Mouse (Mus musculus): ENCODE results near the gene Higd1c. TPM values are rescaled to one million over a fixed set of nuclear protein-coding genes. Genes with fewer than 3 reads are reported as not detected.
"Not testable (repeated sequence)": the region's sequence is repeated elsewhere in the genome, so short reads cannot be mapped to it uniquely, and the experiment has no call there.

Gene Higd1c
- polyA plus RNA-seq (2015; fragmentation: Nextera tagmentation; extraction: Ambion mirVana), result not detected in 2 replicates

DNA sequence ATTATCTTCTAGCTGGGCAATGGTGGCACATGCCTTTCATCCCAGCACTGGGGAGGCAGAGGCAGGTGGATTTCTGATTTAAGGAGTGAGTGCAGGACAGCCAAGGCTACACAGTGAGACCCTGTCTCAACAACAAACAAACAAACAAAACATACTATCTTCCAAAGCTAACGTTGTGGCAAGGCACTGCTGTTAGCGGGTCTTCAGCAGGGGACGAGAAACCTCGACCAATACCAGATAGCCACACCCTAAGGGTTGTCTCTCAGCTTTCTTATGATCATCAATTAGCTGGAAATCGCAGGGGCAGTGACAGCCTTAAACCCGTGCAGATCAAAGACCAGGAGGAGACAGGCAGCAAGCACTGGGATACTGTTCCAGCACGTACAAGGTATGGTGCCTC is at the start of gene Higd1c:
Higd1c (plus strand) TSS at position 301 of the 400 bp plus-strand sequence.
- Histone ChIP-seq H3K4me3 (replicated peaks; ENCODE audit: low read length) (no peak within 1 kb of the TSS), H3K4me2 (ENCODE audit: low read depth, low read length) (no peak within 1 kb of the TSS), H3K9me3 (replicated peaks; ENCODE audit: control insufficient read depth, low read length) (no peaks in the 10 kb centered on the region), H3K4me1 (ENCODE audit: control insufficient read depth, insufficient read depth, low read length) (no peaks in the 10 kb centered on the region), H3K27me3 (ENCODE audit: control insufficient read depth, insufficient read depth, low read length) (no peaks in the 10 kb centered on the region), H3K27ac (ENCODE audit: low read length) (no peak within 1 kb of the TSS), H3K36me3 (ENCODE audit: control insufficient read depth, insufficient read depth, low read length) (no peaks in the 10 kb centered on the region), H3K9ac (ENCODE audit: low read length) (no peak within 1 kb of the TSS)
- no peak for ATAC-seq (ENCODE audit: insufficient read depth, low FRiP score)
- 52% methylated on average over 7 of the region's 7 CpGs for WGBS

DNA sequence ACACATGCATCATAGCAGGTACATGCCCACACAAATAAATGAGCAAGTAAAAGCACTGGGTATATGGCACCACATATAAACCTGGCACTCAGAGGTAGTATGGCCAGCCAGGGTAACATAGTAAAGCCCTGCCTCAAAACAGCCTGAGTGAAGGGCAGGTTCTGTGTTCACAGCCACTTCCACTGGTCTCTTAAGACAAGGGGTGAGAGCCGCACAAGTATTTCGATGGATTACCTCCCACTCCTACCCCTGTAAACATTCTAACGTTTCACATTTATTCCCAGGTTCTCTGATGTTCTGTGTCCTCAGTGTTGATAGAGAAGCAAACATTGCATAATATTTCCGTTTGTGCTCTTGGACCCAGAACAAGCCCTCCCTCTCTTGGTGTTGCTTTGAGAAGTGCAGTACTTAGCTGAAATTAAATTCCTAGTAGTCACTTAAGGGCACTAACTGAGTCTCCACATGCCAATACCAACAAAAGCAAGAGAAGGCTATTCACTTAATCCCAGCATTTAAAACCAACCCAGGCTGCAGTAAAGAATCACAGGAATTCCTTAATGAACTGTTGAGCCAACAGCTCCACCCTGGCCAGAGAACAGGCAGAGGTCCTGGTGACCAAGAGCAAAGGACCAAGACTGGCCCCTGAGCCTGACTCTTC is 46.2 kb upstream of the Higd1c start:
- 30% methylated on average over 4 of the region's 4 CpGs for WGBS
- not testable (repeated sequence) for H3K4me2 ChIP-seq (ENCODE audit: low read depth, low read length); H3K9me3 ChIP-seq (replicated peaks; ENCODE audit: control insufficient read depth, low read length); H3K4me3 ChIP-seq (replicated peaks; ENCODE audit: low read length); H3K27ac ChIP-seq (ENCODE audit: low read length); H3K9ac ChIP-seq (ENCODE audit: low read length); ATAC-seq (ENCODE audit: insufficient read depth, low FRiP score); H3K4me1 ChIP-seq (ENCODE audit: control insufficient read depth, insufficient read depth, low read length); H3K36me3 ChIP-seq (ENCODE audit: control insufficient read depth, insufficient read depth, low read length); H3K27me3 ChIP-seq (ENCODE audit: control insufficient read depth, insufficient read depth, low read length)

DNA sequence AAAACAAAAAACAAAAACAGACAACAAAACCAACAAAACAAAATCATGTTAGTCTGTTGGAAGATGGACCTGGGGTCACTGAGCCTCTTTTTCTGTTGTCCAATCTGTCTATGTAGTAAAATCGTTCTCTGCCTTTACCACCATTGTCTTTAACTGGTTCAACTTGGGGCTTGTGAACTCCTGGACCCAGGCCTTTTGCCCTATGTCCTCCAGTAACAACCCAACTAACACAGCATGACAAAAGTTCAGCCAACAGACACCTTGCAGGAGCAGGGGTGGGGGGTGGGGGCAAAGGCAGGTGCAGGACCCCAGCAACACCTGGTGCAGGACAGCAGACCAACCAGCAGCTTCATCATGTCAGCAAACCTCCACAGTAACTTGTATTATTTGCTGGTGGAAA is 44.5 kb upstream of the Higd1c start:
- WGBS, result 76% methylated on average over 1 of the region's 1 CpGs
- H3K4me2 ChIP-seq (ENCODE audit: low read depth, low read length), result no peak overlapping the region
- H3K27me3 ChIP-seq (ENCODE audit: control insufficient read depth, insufficient read depth, low read length), result no peaks in the 10 kb centered on the region
- no peaks in the 10 kb centered on the region for H3K4me1 ChIP-seq (ENCODE audit: control insufficient read depth, insufficient read depth, low read length)
- no peaks in the 10 kb centered on the region for H3K9me3 ChIP-seq (replicated peaks; ENCODE audit: control insufficient read depth, low read length)
- no peak overlapping the region for H3K9ac ChIP-seq (ENCODE audit: low read length)
- H3K27ac ChIP-seq (ENCODE audit: low read length), result no peak overlapping the region
- no peaks in the 10 kb centered on the region for H3K36me3 ChIP-seq (ENCODE audit: control insufficient read depth, insufficient read depth, low read length)
- ATAC-seq (ENCODE audit: insufficient read depth, low FRiP score), result no peak
- no peak overlapping the region for H3K4me3 ChIP-seq (replicated peaks; ENCODE audit: low read length)

DNA sequence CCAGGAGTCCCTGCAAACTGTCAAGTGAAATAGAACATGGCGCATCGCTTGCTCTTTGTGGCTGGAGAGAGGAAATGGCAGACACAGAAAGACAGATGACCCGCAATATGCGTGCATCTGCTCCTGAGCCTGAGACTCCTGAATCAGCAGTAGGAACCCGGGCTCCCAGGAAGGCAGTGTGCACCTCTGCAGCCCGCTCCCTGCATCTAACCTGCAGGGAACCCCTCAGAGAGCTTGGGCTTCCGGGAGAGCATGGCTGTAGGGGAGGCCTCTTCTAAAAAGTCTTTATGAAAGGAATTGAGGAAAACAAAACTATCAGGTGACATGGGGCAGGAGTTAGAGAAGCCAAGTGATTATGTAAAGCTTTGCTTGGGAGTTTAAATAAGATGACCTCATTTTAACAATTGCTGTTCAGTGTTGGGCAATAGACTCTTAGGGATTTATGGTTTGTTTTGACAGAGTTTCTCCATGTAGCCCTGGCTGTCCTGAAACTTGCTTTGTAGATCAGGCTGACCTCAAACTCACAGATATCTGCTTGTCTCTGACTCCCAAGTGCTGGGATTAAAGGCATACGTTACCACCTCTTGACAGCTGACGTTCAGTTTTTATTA is 43.9 kb upstream of the Higd1c start:
- no peaks in the 10 kb centered on the region for H3K9me3 ChIP-seq (replicated peaks; ENCODE audit: control insufficient read depth, low read length)
- 52% methylated on average over 9 of the region's 9 CpGs for WGBS
- no peak overlapping the region for H3K9ac ChIP-seq (ENCODE audit: low read length)
- H3K4me2 ChIP-seq (ENCODE audit: low read depth, low read length), result no peak overlapping the region
- no peaks in the 10 kb centered on the region for H3K36me3 ChIP-seq (ENCODE audit: control insufficient read depth, insufficient read depth, low read length)
- no peaks in the 10 kb centered on the region for H3K27me3 ChIP-seq (ENCODE audit: control insufficient read depth, insufficient read depth, low read length)
- no peaks in the 10 kb centered on the region for H3K4me1 ChIP-seq (ENCODE audit: control insufficient read depth, insufficient read depth, low read length)
- no peak overlapping the region for H3K4me3 ChIP-seq (replicated peaks; ENCODE audit: low read length)
- no peak for ATAC-seq (ENCODE audit: insufficient read depth, low FRiP score)
- no peak overlapping the region for H3K27ac ChIP-seq (ENCODE audit: low read length)

DNA sequence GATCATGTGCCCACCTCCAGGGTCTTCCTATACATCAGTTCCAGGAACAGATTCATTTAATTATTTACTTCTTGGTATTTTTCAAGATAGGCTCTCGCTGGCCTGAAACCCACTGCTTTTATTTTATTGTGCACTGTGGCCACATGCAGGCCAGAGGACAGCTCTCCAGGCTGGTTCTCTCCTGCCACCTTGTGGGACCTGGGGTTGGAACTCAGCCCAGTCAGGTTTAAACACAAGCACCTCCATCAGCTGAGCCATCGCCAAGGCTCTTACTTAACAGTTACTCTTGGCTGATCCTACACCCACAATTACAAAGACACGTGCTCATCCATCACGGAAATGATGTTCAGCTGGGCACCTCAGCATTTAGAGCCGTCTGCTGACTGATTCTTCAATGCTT is 43.2 kb upstream of the Higd1c start:
- no peak overlapping the region for H3K4me2 ChIP-seq (ENCODE audit: low read depth, low read length)
- H3K4me3 ChIP-seq (replicated peaks; ENCODE audit: low read length), result no peak overlapping the region
- H3K36me3 ChIP-seq (ENCODE audit: control insufficient read depth, insufficient read depth, low read length), result no peaks in the 10 kb centered on the region
- ATAC-seq (ENCODE audit: insufficient read depth, low FRiP score), result no peak
- WGBS, result 40% methylated on average over 5 of the region's 5 CpGs
- H3K4me1 ChIP-seq (ENCODE audit: control insufficient read depth, insufficient read depth, low read length), result no peaks in the 10 kb centered on the region
- no peak overlapping the region for H3K9ac ChIP-seq (ENCODE audit: low read length)
- H3K9me3 ChIP-seq (replicated peaks; ENCODE audit: control insufficient read depth, low read length), result no peaks in the 10 kb centered on the region
- no peaks in the 10 kb centered on the region for H3K27me3 ChIP-seq (ENCODE audit: control insufficient read depth, insufficient read depth, low read length)
- H3K27ac ChIP-seq (ENCODE audit: low read length), result no peak overlapping the region

DNA sequence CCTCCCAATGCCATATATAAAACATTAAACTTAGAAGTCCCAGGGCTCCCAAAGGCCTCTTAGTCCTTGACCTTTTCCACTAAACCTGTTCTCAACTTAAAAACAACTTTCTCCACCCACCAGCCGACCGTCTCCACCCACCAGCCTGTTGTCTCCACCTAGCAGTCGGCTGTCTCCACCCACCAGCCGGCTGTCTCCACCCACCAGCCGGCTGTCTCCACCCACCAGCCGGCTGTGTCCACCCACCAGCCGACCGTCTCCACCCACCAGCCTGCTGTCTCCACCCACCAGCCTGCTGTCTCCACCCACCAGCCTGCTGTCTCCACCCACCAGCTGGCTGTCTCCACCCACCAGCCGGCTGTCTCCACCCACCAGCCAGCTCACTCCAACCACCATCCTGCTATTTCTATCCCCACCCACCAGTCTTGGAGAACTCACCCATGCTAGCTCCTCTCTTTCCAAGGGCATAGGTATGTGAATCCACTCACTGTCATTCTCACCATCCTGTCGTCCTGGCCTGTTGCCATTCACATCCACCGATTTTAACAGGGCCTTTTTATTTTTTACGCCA is 40.2 kb upstream of the Higd1c start:
- Histone ChIP-seq H3K4me1 (ENCODE audit: control insufficient read depth, insufficient read depth, low read length) (no peaks in the 10 kb centered on the region), H3K9me3 (replicated peaks; ENCODE audit: control insufficient read depth, low read length) (no peaks in the 10 kb centered on the region), H3K27me3 (ENCODE audit: control insufficient read depth, insufficient read depth, low read length) (no peaks in the 10 kb centered on the region), H3K9ac (ENCODE audit: low read length) (no peak overlapping the region), H3K4me3 (replicated peaks; ENCODE audit: low read length) (no peak overlapping the region), H3K4me2 (ENCODE audit: low read depth, low read length) (no peak overlapping the region), H3K27ac (ENCODE audit: low read length) (no peak overlapping the region; the same call in 1 of the 2 replicates), H3K36me3 (ENCODE audit: control insufficient read depth, insufficient read depth, low read length) (no peaks in the 10 kb centered on the region)
- ATAC-seq (ENCODE audit: insufficient read depth, low FRiP score), result no peak
- 67% methylated on average over 12 of the region's 12 CpGs for WGBS

DNA sequence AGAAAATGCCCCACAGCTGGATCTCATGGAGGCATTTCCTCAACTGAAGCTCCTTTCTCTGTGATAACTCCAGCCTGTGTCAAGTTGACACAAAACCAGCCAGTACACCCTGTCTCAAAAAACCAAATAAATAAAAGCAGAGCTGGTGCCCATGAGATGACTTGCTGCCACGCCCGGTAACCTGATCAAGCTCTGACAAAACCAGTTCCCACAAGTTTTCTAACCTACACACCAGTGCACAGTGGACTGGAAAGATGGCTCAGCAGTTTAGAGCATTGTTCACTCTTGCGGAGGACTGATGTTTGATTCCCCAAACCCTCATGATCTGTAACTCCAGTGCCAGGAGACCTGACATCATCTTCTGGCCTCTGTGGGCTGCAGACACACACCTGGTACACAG is 39.1 kb upstream of the Higd1c start:
- no peaks in the 10 kb centered on the region for H3K27me3 ChIP-seq (ENCODE audit: control insufficient read depth, insufficient read depth, low read length)
- no peaks in the 10 kb centered on the region for H3K4me1 ChIP-seq (ENCODE audit: control insufficient read depth, insufficient read depth, low read length)
- 80% methylated on average over 3 of the region's 3 CpGs for WGBS
- no peak overlapping the region for H3K4me3 ChIP-seq (replicated peaks; ENCODE audit: low read length)
- H3K36me3 ChIP-seq (ENCODE audit: control insufficient read depth, insufficient read depth, low read length), result no peaks in the 10 kb centered on the region
- H3K4me2 ChIP-seq (ENCODE audit: low read depth, low read length), result no peak overlapping the region
- no peak for ATAC-seq (ENCODE audit: insufficient read depth, low FRiP score)
- H3K9ac ChIP-seq (ENCODE audit: low read length), result no peak overlapping the region
- no peaks in the 10 kb centered on the region for H3K9me3 ChIP-seq (replicated peaks; ENCODE audit: control insufficient read depth, low read length)
- H3K27ac ChIP-seq (ENCODE audit: low read length), result no peak overlapping the region

DNA sequence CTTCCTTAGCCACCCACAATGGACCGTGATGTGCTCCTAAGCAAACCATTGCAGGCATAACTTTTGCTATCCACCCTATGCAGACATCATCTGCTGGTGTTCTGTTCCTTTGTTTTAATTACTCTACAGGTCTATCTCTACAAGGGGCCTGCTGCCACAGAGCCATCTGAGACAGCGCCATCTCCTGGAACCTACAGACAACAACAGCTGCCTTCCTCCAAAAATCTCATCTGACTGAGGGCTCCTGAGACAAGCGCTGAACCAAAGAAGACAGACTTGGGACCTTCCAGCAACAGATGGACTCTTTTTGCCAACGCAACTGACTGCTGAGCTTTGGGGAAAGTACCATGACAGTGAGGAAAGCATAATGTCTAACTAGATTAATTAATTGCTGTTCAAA is 36.3 kb upstream of the Higd1c start:
- H3K9me3 ChIP-seq (replicated peaks; ENCODE audit: control insufficient read depth, low read length); H3K27me3 ChIP-seq (ENCODE audit: control insufficient read depth, insufficient read depth, low read length); H3K27ac ChIP-seq (ENCODE audit: low read length); H3K36me3 ChIP-seq (ENCODE audit: control insufficient read depth, insufficient read depth, low read length); H3K4me1 ChIP-seq (ENCODE audit: control insufficient read depth, insufficient read depth, low read length); H3K9ac ChIP-seq (ENCODE audit: low read length); ATAC-seq (ENCODE audit: insufficient read depth, low FRiP score); H3K4me2 ChIP-seq (ENCODE audit: low read depth, low read length); H3K4me3 ChIP-seq (replicated peaks; ENCODE audit: low read length): not testable (repeated sequence)
- WGBS, result 66% methylated on average over 3 of the region's 4 CpGs

DNA sequence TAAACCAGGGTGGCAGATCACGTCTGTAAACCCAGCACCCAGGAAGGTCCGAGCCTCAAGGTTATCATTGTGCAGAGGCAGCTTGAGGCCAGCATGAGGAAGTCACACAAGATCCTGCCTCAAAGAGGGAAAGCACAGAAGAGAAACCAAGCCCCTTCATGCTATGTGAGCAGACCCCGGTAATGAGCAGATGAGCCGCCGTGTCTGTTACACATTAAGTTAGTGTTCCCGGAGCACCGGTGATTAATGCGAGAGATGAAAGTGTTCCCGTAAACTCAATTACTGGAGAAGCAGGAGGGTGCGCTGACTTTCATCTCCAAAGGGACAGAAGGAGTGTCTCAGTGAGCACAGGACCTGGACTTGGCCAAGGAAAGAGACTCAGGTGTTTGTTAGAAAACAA is 35.0 kb upstream of the Higd1c start:
- H3K4me2 ChIP-seq (ENCODE audit: low read depth, low read length); H3K9ac ChIP-seq (ENCODE audit: low read length); H3K9me3 ChIP-seq (replicated peaks; ENCODE audit: control insufficient read depth, low read length); H3K36me3 ChIP-seq (ENCODE audit: control insufficient read depth, insufficient read depth, low read length); H3K27ac ChIP-seq (ENCODE audit: low read length); ATAC-seq (ENCODE audit: insufficient read depth, low FRiP score); H3K27me3 ChIP-seq (ENCODE audit: control insufficient read depth, insufficient read depth, low read length); H3K4me3 ChIP-seq (replicated peaks; ENCODE audit: low read length); H3K4me1 ChIP-seq (ENCODE audit: control insufficient read depth, insufficient read depth, low read length): not testable (repeated sequence)
- WGBS, result 70% methylated on average over 9 of the region's 10 CpGs

Data from stomach, embryonic 16.5 days (tissue).